Mouse (Mus musculus): ENCODE results near the gene Vcp.
A peak's percentile ranks its signal among the peaks of the same experiment; 100 is the strongest.

The Vcp gene

GRCm38 (mm10) chr4:43000141-43000986 lies at the start of gene Vcp:
TSS of gene Vcp (minus strand) at chr4:43000507.
- DNase-seq (ENCODE audit: low read depth, low spot score) = peak; percentile 99

- DNase-seq (ENCODE audit: low read depth, low spot score) = peak; percentile 88
Measured at GRCm38 (mm10) chr4:43047231-43047630, 46.9 kb upstream of the Vcp start.

- DNase-seq (ENCODE audit: low read depth, low spot score) = peak; percentile 39
Measured at GRCm38 (mm10) chr4:43046607-43047006, 46.3 kb upstream of the Vcp start.

GRCm38 (mm10) chr4:43045659-43046302 lies 45.5 kb upstream of the Vcp start, which contains the start of gene Fam214b:
TSS of gene Fam214b (minus strand) at chr4:43046220.
- DNase-seq (ENCODE audit: low read depth, low spot score) = peak; percentile 98

GRCm38 (mm10) chr4:43045285-43045658 lies 45.0 kb upstream of the Vcp start:
- DNase-seq (ENCODE audit: low read depth, low spot score) = no peak

- DNase-seq (ENCODE audit: low read depth, low spot score) = peak; percentile 48
Measured at GRCm38 (mm10) chr4:43044673-43045072, 44.4 kb upstream of the Vcp start.

- peak; percentile 88 for DNase-seq (ENCODE audit: low read depth, low spot score)
Measured at GRCm38 (mm10) chr4:43043644-43044357, 43.5 kb upstream of the Vcp start.

- peak; percentile 60 for DNase-seq (ENCODE audit: low read depth, low spot score)
Measured at GRCm38 (mm10) chr4:43040881-43041547, 40.7 kb upstream of the Vcp start.

GRCm38 (mm10) chr4:43040114-43040572 lies 39.8 kb upstream of the Vcp start:
- peak; percentile 99 for DNase-seq (ENCODE audit: low read depth, low spot score)

GRCm38 (mm10) chr4:43039609-43040008 lies 39.3 kb upstream of the Vcp start:
- DNase-seq (ENCODE audit: low read depth, low spot score) = peak; percentile 25

- peak; percentile 22 for DNase-seq (ENCODE audit: low read depth, low spot score)
Measured at GRCm38 (mm10) chr4:43038567-43039495, 38.5 kb upstream of the Vcp start.

- no peak for DNase-seq (ENCODE audit: low read depth, low spot score)
Measured at GRCm38 (mm10) chr4:43037860-43038566, 37.7 kb upstream of the Vcp start.

GRCm38 (mm10) chr4:43036356-43036755 lies 36.0 kb upstream of the Vcp start:
- no peak for DNase-seq (ENCODE audit: low read depth, low spot score)

GRCm38 (mm10) chr4:43035851-43036250 lies 35.5 kb upstream of the Vcp start:
- no peak for DNase-seq (ENCODE audit: low read depth, low spot score)

GRCm38 (mm10) chr4:43033481-43033880 lies 33.2 kb upstream of the Vcp start:
- no peak for DNase-seq (ENCODE audit: low read depth, low spot score)

- no peak for DNase-seq (ENCODE audit: low read depth, low spot score)
Measured at GRCm38 (mm10) chr4:43032501-43032900, 32.2 kb upstream of the Vcp start.

- DNase-seq (ENCODE audit: low read depth, low spot score) = peak; percentile 93
Measured at GRCm38 (mm10) chr4:43031237-43031995, 31.1 kb upstream of the Vcp start, which contains the start of gene Stoml2. TSS of gene Stoml2 (minus strand) at chr4:43031710.

GRCm38 (mm10) chr4:43030780-43031230 lies 30.5 kb upstream of the Vcp start:
- peak; percentile 51 for DNase-seq (ENCODE audit: low read depth, low spot score)

GRCm38 (mm10) chr4:43030352-43030751 lies 30.0 kb upstream of the Vcp start:
- no peak for DNase-seq (ENCODE audit: low read depth, low spot score)
